Mouse (Mus musculus) T-helper 17 cell (primary cell): ENCODE measurements around the gene Cox4i1.

Experiments
- in situ Hi-C, 2 experiments: fragments of 300-600 bp; cut with MboI, MseI; formaldehyde crosslinking; loops; 1 replicate in 1 of 2; 2 replicates in 1 of 2; pipeline ENCODE4 v1.15.1; 2025; ENCODE audit warnings: high pct_unique_total_duplicates in 2 of 2

Cox4i1 gene

DNA sequence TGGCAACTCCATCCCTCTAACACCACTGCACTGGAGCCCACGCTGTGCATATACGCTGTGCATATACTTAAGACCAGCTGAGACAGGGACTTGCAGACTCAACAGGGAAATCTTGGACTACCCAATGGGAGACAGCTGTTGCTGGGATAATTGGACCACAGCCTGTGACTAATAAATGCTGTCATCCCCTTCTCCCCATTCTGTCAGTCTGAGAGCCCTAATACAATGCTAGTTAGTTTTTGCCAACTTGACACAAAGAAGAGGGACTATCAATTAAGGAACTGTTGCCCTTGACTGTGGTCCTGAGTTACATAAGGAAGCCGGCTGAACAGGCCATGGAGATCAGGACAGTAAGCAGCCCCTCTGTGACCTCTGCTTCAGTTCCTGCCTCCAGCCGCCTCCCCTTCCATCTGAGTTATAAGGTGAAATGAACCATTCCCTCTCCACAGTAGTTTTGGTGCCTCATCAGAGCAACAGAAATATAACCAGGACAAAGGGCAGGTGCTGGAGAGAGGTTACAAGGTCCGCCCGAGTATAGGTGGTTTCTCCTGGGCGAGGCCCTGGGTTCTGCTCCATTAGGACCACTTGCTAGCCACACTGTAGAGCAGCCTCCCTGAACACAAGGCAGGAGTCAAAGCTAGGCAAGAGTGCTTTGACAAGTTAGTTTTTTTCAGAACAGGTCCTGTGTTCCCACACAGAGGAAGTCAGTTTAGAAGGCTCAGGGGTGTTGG lies 11.5 kb upstream of the Cox4i1 start:
- in situ Hi-C loops, result loop anchor here (10.0 to 25.0 kb wide), 2 partner anchors 428 to 931 kb away; partner anchors contain the start of genes Fbxo31 (in 1 of the 2), Foxf1 (in 1 of the 2) and Map1lc3b (in 1 of the 2)

- in situ Hi-C loops, result loop anchor here (10.0 to 25.0 kb wide), 2 partner anchors 427 to 930 kb away; partner anchors contain the start of genes Fbxo31 (in 1 of the 2), Foxf1 (in 1 of the 2) and Map1lc3b (in 1 of the 2)
These were observed 10.6 kb upstream of the Cox4i1 start for GRCm38 (mm10) chr8:120657415-120657814.

GRCm38 (mm10) chr8:120664566-120664965 lies 3.5 kb upstream of the Cox4i1 start:
- in situ Hi-C loops, result loop anchor here in 1 of 2 experiments (25.0 kb wide), 1 partner anchor 923 kb away; the partner anchor contains the start of genes Fbxo31 and Map1lc3b

- in situ Hi-C loops, result loop anchor here in 1 of 2 experiments (25.0 kb wide), 1 partner anchor 921 kb away; the partner anchor contains the start of genes Fbxo31 and Map1lc3b
These were observed 2.1 kb upstream of the Cox4i1 start for GRCm38 (mm10) chr8:120665726-120666455.

DNA sequence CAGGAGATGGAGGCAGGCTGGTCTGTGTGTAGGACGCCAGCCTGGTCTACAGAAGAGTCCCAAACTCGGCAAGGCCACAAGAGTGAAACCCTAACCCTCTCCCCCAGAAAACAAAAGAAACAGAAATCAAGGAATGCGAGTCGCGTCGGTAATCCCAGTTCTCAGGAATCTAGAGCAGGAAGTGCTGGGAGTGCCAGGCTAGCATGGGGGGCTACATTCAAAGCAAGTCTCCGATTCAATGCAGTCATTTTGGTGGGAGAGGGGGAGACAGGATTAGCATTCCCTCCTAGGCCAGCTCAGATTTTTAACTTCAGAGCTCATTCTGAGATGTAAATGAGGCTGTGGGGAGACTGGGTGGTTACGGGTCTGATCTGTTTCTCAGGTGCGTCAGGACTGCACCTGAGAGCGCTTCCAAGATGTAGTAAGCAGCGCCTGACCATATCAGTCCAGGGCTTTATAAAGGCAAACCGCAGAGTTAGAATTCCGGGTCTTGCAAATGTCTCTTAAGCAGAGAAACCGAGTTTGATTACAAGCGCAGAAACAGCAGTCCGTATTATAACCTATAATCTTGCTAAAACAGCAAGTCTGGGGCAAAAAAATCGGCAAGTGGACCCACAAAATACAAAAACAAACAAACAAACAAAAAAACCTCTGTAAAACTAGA lies 1.1 kb upstream of the Cox4i1 start:
- in situ Hi-C loops, result loop anchor here in 1 of 2 experiments (25.0 kb wide), 1 partner anchor 920 kb away; the partner anchor contains the start of genes Fbxo31 and Map1lc3b

DNA sequence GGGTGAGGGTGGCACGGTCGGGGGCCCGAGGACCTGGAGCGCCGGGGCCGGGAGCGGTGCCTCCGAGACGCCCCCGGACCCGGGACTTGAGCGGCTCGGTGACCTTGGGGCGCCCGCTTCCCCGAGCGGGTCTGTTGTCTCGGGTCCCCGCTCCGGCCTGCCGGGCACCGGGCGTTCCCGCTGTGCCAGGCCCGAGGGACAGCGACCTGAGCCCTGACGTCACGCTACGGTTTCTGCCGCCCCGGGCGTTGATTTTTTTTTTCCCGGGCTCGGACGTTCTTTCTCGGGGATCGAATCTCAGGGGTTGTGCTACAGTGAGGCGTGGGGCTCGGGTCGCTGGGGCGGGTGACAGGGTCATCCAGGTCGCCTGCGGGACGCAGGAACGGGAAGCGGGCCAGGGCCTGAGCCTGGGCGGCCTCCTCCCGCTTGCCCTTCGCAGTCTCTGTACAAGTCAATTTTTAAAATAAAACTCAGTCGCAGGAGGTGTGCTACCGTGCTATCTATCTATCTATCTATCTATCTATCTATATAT lies 418 bp downstream of the Cox4i1 start, which contains the start of gene Emc8:
TSS of gene Emc8 (minus strand) at position 200 of the 532 bp plus-strand sequence.
- in situ Hi-C loops, result loop anchor here in 1 of 2 experiments (25.0 kb wide), 1 partner anchor 919 kb away; the partner anchor contains the start of genes Fbxo31 and Map1lc3b

GRCm38 (mm10) chr8:120671775-120672174 lies 3.8 kb downstream of the Cox4i1 start:
- in situ Hi-C loops, result loop anchor here in 1 of 2 experiments (10.0 to 25.0 kb wide), 2 partner anchors 433 to 916 kb away; partner anchors contain the start of genes Fbxo31, Map1lc3b and Mthfsd

DNA sequence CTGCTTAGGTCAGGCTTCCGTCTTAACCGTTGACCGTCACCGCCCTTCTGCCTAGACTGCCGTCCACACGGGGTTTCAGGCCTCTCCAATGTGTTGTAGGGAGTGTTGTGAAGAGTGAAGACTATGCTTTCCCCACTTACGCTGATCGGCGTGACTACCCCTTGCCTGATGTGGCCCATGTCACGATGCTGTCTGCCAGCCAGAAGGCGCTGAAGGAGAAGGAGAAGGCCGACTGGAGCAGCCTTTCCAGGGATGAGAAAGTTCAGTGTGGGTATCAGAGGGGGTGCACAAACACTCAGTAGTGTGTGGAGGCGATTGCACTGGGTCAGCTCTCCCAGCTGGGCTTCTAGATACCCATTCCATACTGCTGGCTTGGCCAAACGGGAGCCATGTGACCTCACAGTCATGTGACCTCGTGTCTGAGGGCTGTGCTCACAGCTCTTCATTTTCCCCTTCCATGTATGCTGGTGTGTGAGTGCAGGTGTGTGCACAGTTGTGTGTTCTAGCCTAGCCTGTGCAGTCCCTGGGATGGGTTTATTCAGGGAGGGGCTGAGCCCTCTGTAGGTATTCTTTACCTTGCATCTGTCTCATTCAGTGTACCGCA lies 4.7 kb downstream of the Cox4i1 start:
- in situ Hi-C loops, result loop anchor here in 1 of 2 experiments (10.0 to 25.0 kb wide), 2 partner anchors 432 to 915 kb away; partner anchors contain the start of genes Fbxo31, Map1lc3b and Mthfsd

- in situ Hi-C loops, result loop anchor here in 1 of 2 experiments (10.0 to 25.0 kb wide), 2 partner anchors 432 to 914 kb away; partner anchors contain the start of genes Fbxo31, Map1lc3b and Mthfsd
These were observed 5.3 kb downstream of the Cox4i1 start for GRCm38 (mm10) chr8:120673298-120673697.

- in situ Hi-C loops, result loop anchor here (5.0 to 10.0 kb wide), 3 partner anchors 117 to 429 kb away; partner anchors contain the start of gene Mthfsd (in 1 of the 2)
These were observed 7.7 kb downstream of the Cox4i1 start for GRCm38 (mm10) chr8:120675718-120676117.

DNA sequence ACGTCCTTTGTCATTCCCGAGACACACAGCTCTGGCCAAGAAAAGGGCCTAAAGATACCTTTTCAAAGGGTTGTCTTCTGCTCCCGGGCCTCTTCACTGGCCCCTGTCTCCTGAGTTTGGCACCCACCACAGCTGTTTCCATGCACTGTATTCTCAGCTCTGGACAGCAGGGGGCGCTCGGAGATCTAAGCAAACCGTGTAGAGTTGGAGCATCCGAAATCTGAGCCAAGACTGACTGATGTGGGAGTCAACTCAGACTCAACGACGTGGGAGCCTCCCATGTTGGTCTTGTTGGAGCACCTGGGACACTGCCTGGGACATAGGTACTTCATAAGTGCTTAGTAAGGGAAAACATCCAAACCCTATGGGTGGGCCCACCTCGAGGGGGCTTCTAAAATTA lies 10.4 kb downstream of the Cox4i1 start:
- in situ Hi-C loops, result loop anchor here (5.0 to 10.0 kb wide), 3 partner anchors 114 to 426 kb away; partner anchors contain the start of gene Mthfsd (in 1 of the 2)

GRCm38 (mm10) chr8:120679629-120680387 lies 11.8 kb downstream of the Cox4i1 start:
- in situ Hi-C loops, result loop anchor here (5.0 to 10.0 kb wide), 3 partner anchors 112 to 425 kb away; partner anchors contain the start of gene Mthfsd (in 2 of the 2)

GRCm38 (mm10) chr8:120680405-120680804 lies 12.4 kb downstream of the Cox4i1 start:
- in situ Hi-C loops, result loop anchor here in 1 of 2 experiments (10.0 kb wide), 1 partner anchor 424 kb away; the partner anchor contains the start of gene Mthfsd

DNA sequence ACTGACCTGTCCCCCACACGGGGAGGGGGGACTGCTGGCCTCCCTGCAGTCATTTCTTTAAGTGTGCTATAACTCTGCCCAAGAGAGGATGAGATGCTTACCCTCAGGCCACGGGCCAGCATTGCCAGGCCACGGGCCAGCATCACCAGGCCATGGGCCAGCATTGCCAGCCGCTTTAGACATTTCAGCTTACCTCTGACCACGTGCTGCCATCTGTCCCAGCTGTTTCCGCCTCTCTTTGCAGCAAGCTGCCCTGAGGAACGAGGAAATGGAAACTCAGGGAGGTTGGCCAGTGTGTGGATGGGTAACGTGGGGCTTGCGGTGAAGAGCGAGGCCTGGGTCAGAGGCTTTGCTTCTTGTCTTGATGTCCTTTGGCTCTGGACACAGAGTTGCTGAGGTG lies 13.1 kb downstream of the Cox4i1 start:
- in situ Hi-C loops, result loop anchor here in 1 of 2 experiments (10.0 kb wide), 1 partner anchor 424 kb away; the partner anchor contains the start of gene Mthfsd

DNA sequence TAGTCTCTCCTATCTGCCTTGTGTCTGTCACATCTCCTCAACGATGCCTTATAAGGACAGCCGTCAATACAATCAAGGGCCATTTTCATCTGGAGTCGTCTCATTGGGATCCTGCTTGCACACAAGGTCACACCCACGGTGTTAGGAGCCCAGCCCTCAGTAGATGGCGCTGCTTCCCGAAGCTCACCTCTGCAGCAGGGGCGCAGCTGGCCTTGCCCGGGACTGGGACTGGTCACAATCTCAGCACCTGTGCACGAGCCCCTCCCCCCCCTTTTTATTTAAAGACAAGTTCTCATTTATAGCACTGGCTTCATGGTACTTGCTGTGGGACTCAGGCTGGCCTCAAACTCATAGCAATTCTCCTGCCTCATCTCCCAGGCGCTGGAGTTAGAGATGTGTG lies 15.6 kb downstream of the Cox4i1 start:
- in situ Hi-C loops, result loop anchor here in 1 of 2 experiments (10.0 kb wide), 1 partner anchor 421 kb away; the partner anchor contains the start of gene Mthfsd

- in situ Hi-C loops, result loop anchor here in 1 of 2 experiments (10.0 kb wide), 1 partner anchor 421 kb away; the partner anchor contains the start of gene Mthfsd
These were observed 16.1 kb downstream of the Cox4i1 start for GRCm38 (mm10) chr8:120684082-120684481.

DNA sequence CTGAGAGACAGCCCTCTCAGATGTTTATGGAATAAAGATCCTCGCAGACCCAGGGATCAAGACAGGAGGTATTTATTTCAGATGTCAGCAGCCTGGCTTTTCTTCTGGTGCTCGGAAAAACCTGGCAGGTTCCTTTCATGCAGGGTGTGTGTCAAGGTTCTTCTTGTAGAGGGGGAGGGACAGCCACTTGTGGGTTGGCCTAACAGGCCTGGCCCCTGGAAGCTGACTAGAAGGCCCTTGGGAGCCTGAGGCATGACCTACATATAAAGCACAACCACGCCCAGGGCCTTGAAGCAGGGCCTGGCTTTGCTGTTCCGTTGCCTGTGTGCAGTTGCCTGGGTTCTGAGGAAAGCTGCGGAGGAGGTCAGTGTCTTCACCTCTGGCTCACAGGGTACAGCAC lies 17.1 kb downstream of the Cox4i1 start:
- in situ Hi-C loops, result loop anchor here in 1 of 2 experiments (10.0 kb wide), 1 partner anchor 420 kb away; the partner anchor contains the start of gene Mthfsd

DNA sequence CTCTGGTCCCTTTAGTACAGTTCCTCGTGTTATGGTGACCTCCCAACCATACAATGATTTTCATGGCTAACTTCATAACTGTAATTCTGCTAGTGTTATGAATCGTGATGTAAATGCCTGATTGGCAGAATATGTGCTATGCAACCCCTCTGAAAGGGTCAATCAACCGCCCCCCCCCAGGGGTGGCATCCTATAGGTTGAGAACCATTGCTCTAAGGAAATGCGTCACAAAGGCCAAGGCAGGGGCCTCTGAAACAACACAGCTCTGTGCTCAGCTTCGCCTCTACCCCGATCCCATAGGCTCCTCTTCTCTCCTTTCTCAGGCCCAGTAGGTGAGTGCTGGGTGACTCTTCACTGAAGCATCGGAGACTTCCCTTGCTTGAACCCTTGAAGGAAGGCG lies 17.6 kb downstream of the Cox4i1 start:
- in situ Hi-C loops, result loop anchor here in 1 of 2 experiments (10.0 kb wide), 1 partner anchor 419 kb away; the partner anchor contains the start of gene Mthfsd
